Mouse (Mus musculus) forebrain, embryonic 13.5 days (tissue): ENCODE data around the gene Mlycd. TPM values are rescaled to one million over a fixed set of nuclear protein-coding genes. Genes with fewer than 3 reads are reported as not detected.

ENCODE experiments used
- ATAC-seq: fragments of 200-750 bp; cut with Nextera tagmentation; 2 replicates; pipeline ENCODE4 v1.8.0; 2017
- H3K27ac ChIP-seq: fragments of 300-500 bp; sonication (generic); 2 replicates; pipeline ENCODE4 v1.5.1; 2015; ENCODE audit warnings: inconsistent platforms, mild to moderate bottlenecking, moderate library complexity
- H3K27me3 ChIP-seq: fragments of 300-500 bp; sonication (generic); 2 replicates; pipeline ENCODE4 v1.6.1; 2015; ENCODE audit warnings: mild to moderate bottlenecking, inconsistent platforms
- H3K36me3 ChIP-seq: fragments of 300-500 bp; sonication (generic); 2 replicates; pipeline ENCODE4 v1.6.1; 2015; ENCODE audit warnings: mild to moderate bottlenecking, inconsistent platforms; ENCODE audit not compliant: poor library complexity, severe bottlenecking
- H3K4me1 ChIP-seq: fragments of 300-500 bp; sonication (generic); 2 replicates; pipeline ENCODE4 v1.6.1; 2015; ENCODE audit warnings: inconsistent platforms
- H3K4me2 ChIP-seq: fragments of 300-500 bp; sonication (generic); 2 replicates; pipeline ENCODE4 v1.6.1; 2015; ENCODE audit warnings: inconsistent platforms, mild to moderate bottlenecking, moderate library complexity
- H3K4me3 ChIP-seq: fragments of 300-500 bp; sonication (generic); 2 replicates; pipeline ENCODE4 v1.5.1; 2015; ENCODE audit warnings: mild to moderate bottlenecking, inconsistent platforms
- H3K9ac ChIP-seq: fragments of 300-500 bp; sonication (generic); 2 replicates; pipeline ENCODE4 v1.6.1; 2015; ENCODE audit warnings: mild to moderate bottlenecking, inconsistent platforms
- H3K9me3 ChIP-seq: fragments of 300-500 bp; sonication (generic); replicated peaks from 2 replicates; pipeline ENCODE4 v1.6.1; 2016; ENCODE audit warnings: inconsistent platforms
- WGBS: fragments of 180-500 bp; shearing (Covaris S2); methylation state at CpG from one replicate; pipeline ENCODE4 v1.1.7; 2015; 5-methylcytosine and 5-hydroxymethylcytosine counted together
- polyA plus RNA-seq: library from polyadenylated mRNA; unstranded; fragments of >200 nt; fragmentation: Nextera tagmentation; extraction: Ambion mirVana; gene quantifications from 2 replicates; pipeline ENCODE4 v1.2.1, GENCODE M21; 2015

Gene Mlycd
- polyA plus RNA-seq, 1 experiment from 2014 or later, result 11.0 TPM

GRCm38 (mm10) chr8:119380619-119381018 is 14.1 kb upstream of the Mlycd start:
- no peak overlapping the region for H3K4me3 ChIP-seq
- no peaks in the 10 kb centered on the region for H3K9me3 ChIP-seq
- ATAC-seq, result no peak
- 41% methylated on average over 4 of the region's 4 CpGs for WGBS
- no peak overlapping the region for H3K27ac ChIP-seq
- H3K36me3 ChIP-seq, result no peaks in the 10 kb centered on the region
- H3K4me2 ChIP-seq, result no peak overlapping the region
- no peaks in the 10 kb centered on the region for H3K27me3 ChIP-seq
- H3K9ac ChIP-seq, result no peak overlapping the region
- no peaks in the 10 kb centered on the region for H3K4me1 ChIP-seq

- WGBS, result 24% methylated on average over 10 of the region's 10 CpGs
- H3K9me3 ChIP-seq, result no peaks in the 10 kb centered on the region
- no peak overlapping the region for H3K4me3 ChIP-seq
Measured at GRCm38 (mm10) chr8:119384478-119384877, 10.2 kb upstream of the Mlycd start.

GRCm38 (mm10) chr8:119385854-119386253 is 8.8 kb upstream of the Mlycd start:
- WGBS, result 75% methylated on average over 6 of the region's 6 CpGs
- H3K4me2 ChIP-seq, result no peak overlapping the region

More at GRCm38 (mm10) chr8:119384478-119384877, 10.2 kb upstream of the Mlycd start:
- Histone ChIP-seq H3K9ac (no peak overlapping the region), H3K36me3 (no peaks in the 10 kb centered on the region), H3K4me1 (no peaks in the 10 kb centered on the region), H3K27ac (no peak overlapping the region), H3K4me2 (no peak overlapping the region), H3K27me3 (peaks cover 3% of the 10 kb centered on the region; the same call in 1 of the 2 replicates)
- peak; percentile 24; the same call in 1 of the 2 replicates for ATAC-seq

GRCm38 (mm10) chr8:119386988-119387387 is 7.7 kb upstream of the Mlycd start:
- ATAC-seq, result no peak
- Histone ChIP-seq H3K9ac (no peak overlapping the region), H3K27me3 (peaks cover 5% of the 10 kb centered on the region; the same call in 1 of the 2 replicates), H3K4me1 (no peaks in the 10 kb centered on the region), H3K36me3 (no peaks in the 10 kb centered on the region), H3K4me3 (no peak overlapping the region), H3K4me2 (no peak overlapping the region), H3K27ac (no peak overlapping the region), H3K9me3 (no peaks in the 10 kb centered on the region)
- WGBS, result 81% methylated on average over 6 of the region's 6 CpGs

More at GRCm38 (mm10) chr8:119385854-119386253, 8.8 kb upstream of the Mlycd start:
- Histone ChIP-seq H3K9ac (no peak overlapping the region), H3K36me3 (no peaks in the 10 kb centered on the region), H3K27ac (no peak overlapping the region), H3K4me3 (no peak overlapping the region), H3K27me3 (peaks cover 3% of the 10 kb centered on the region; the same call in 1 of the 2 replicates), H3K4me1 (no peaks in the 10 kb centered on the region), H3K9me3 (no peaks in the 10 kb centered on the region)
- no peak for ATAC-seq

GRCm38 (mm10) chr8:119394097-119394496 is 581 bp upstream of the Mlycd start:
- H3K9me3 ChIP-seq, result no peaks in the 10 kb centered on the region
- 0 out of 2 replicates have a peak, but pooled peaks have one; percentile 15 for ATAC-seq
- H3K4me2 ChIP-seq, result peak overlapping the region; percentile 100
- H3K27ac ChIP-seq, result no peak overlapping the region; the same call in 1 of the 2 replicates
- peak overlapping the region; percentile 86 for H3K4me3 ChIP-seq
- peak overlapping the region; percentile 97 for H3K9ac ChIP-seq
- WGBS, result 75% methylated on average over 9 of the region's 9 CpGs
- H3K4me1 ChIP-seq, result peaks cover 18% of the 10 kb centered on the region
- no peaks in the 10 kb centered on the region for H3K36me3 ChIP-seq
- H3K27me3 ChIP-seq, result peaks cover 2% of the 10 kb centered on the region; the same call in 1 of the 2 replicates

GRCm38 (mm10) chr8:119395072-119395950 is 633 bp downstream of the Mlycd start:
- ATAC-seq, result peak; percentile 68
- no peaks in the 10 kb centered on the region for H3K36me3 ChIP-seq
- peak overlapping the region; percentile 90 for H3K27ac ChIP-seq
- H3K9me3 ChIP-seq, result no peaks in the 10 kb centered on the region
- H3K4me1 ChIP-seq, result peaks cover 18% of the 10 kb centered on the region
- H3K4me3 ChIP-seq, result peak overlapping the region; percentile 86
- peak overlapping the region; percentile 97 for H3K9ac ChIP-seq
- H3K27me3 ChIP-seq, result peaks cover 2% of the 10 kb centered on the region; the same call in 1 of the 2 replicates
- 6% methylated on average over 74 of the region's 83 CpGs for WGBS
- H3K4me2 ChIP-seq, result peak overlapping the region; percentile 100

GRCm38 (mm10) chr8:119398558-119398957 is 3.9 kb downstream of the Mlycd start:
- 89% methylated on average over 9 of the region's 9 CpGs for WGBS

GRCm38 (mm10) chr8:119399255-119399654 is 4.6 kb downstream of the Mlycd start:
- no peaks in the 10 kb centered on the region for H3K27me3 ChIP-seq
- peaks cover 15% of the 10 kb centered on the region for H3K4me1 ChIP-seq
- WGBS, result 80% methylated on average over 6 of the region's 6 CpGs
- H3K4me3 ChIP-seq, result no peak overlapping the region
- ATAC-seq, result no peak
- H3K9ac ChIP-seq, result no peak overlapping the region
- H3K27ac ChIP-seq, result no peak overlapping the region
- H3K36me3 ChIP-seq, result peaks cover 8% of the 10 kb centered on the region; the same call in 1 of the 2 replicates
- H3K9me3 ChIP-seq, result no peaks in the 10 kb centered on the region
- no peak overlapping the region for H3K4me2 ChIP-seq

More at GRCm38 (mm10) chr8:119398558-119398957, 3.9 kb downstream of the Mlycd start:
- Histone ChIP-seq H3K4me1 (peaks cover 18% of the 10 kb centered on the region), H3K4me3 (no peak overlapping the region), H3K9me3 (no peaks in the 10 kb centered on the region), H3K36me3 (peaks cover 8% of the 10 kb centered on the region; the same call in 1 of the 2 replicates), H3K27ac (no peak overlapping the region), H3K9ac (no peak overlapping the region), H3K27me3 (no peaks in the 10 kb centered on the region), H3K4me2 (no peak overlapping the region)
- ATAC-seq, result no peak

GRCm38 (mm10) chr8:119400122-119400671 is 5.5 kb downstream of the Mlycd start:
- H3K27ac ChIP-seq, result no peak overlapping the region
- H3K9ac ChIP-seq, result no peak overlapping the region
- H3K36me3 ChIP-seq, result peaks cover 17% of the 10 kb centered on the region
- no peak for ATAC-seq
- no peak overlapping the region for H3K4me3 ChIP-seq
- H3K27me3 ChIP-seq, result no peaks in the 10 kb centered on the region
- no peaks in the 10 kb centered on the region for H3K9me3 ChIP-seq
- peaks cover 13% of the 10 kb centered on the region for H3K4me1 ChIP-seq
- WGBS, result 88% methylated on average over 9 of the region's 9 CpGs
- no peak overlapping the region for H3K4me2 ChIP-seq

GRCm38 (mm10) chr8:119400904-119401303 is 6.2 kb downstream of the Mlycd start:
- Histone ChIP-seq H3K9ac (no peak overlapping the region), H3K36me3 (peaks cover 19% of the 10 kb centered on the region), H3K9me3 (no peaks in the 10 kb centered on the region), H3K27ac (no peak overlapping the region), H3K27me3 (no peaks in the 10 kb centered on the region), H3K4me1 (peaks cover 6% of the 10 kb centered on the region), H3K4me3 (no peak overlapping the region), H3K4me2 (no peak overlapping the region)
- WGBS, result 82% methylated on average over 3 of the region's 3 CpGs
- ATAC-seq, result no peak

GRCm38 (mm10) chr8:119403912-119404311 is 9.2 kb downstream of the Mlycd start:
- Histone ChIP-seq H3K4me3 (no peak overlapping the region), H3K4me2 (no peak overlapping the region), H3K9me3 (no peaks in the 10 kb centered on the region), H3K27ac (no peak overlapping the region), H3K9ac (no peak overlapping the region), H3K36me3 (peaks cover 43% of the 10 kb centered on the region), H3K27me3 (no peaks in the 10 kb centered on the region), H3K4me1 (no peaks in the 10 kb centered on the region)
- 72% methylated on average over 10 of the region's 10 CpGs for WGBS
- ATAC-seq, result no peak

- Histone ChIP-seq H3K27ac (no peak overlapping the region), H3K27me3 (no peaks in the 10 kb centered on the region), H3K4me3 (no peak overlapping the region), H3K9me3 (no peaks in the 10 kb centered on the region), H3K4me1 (no peaks in the 10 kb centered on the region), H3K36me3 (peaks cover 50% of the 10 kb centered on the region), H3K9ac (no peak overlapping the region), H3K4me2 (no peak overlapping the region)
- WGBS, result 98% methylated on average over 5 of the region's 5 CpGs
- no peak for ATAC-seq
Measured at GRCm38 (mm10) chr8:119404648-119405047, 10.0 kb downstream of the Mlycd start.
